ENCODE assay signal across 23 mouse cellular contexts in the genomic region with DNA sequence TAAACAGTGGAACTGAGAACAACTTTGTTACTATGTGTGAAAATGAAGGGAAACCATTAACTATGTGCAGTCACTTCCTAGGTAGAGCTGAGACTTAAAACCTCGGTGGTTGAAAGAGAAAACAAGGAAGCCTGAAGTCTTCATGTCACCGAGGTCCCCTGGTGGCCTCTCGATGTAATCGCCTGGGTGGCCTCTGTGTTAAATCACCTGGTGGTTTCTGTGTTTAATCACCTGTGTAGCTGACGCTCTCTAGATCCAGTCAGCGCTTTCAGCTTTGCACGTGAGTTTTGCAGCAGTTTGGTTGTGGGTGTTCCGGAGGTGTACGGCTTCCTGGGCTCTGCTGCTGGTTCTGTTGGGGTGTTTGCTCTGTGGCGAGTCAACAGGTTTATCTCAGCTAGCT. TPM values are rescaled to one million over a fixed set of nuclear protein-coding genes. Genes with fewer than 3 reads are reported as not detected.
DNase-seq lines count a peak whose midpoint lies in the region; ATAC-seq and TF ChIP-seq lines count a peak whose summit lies in the region.
"Had no signal": no experiment of that assay in that cellular context is flagged by ENCODE, and none has a peak within 500 bp of the region (broad histone marks: within the 10 kb centered on the region; RNA-seq: fewer than 3 reads in every experiment).

No protein-coding gene starts in this region.

- WGBS in heart, embryonic 10.5 days: 72% methylated on average over 10 of the region's 10 CpGs
- 88% methylated on average over 10 of the region's 10 CpGs for WGBS in thymus, adult 2 months
- 81% methylated on average over 10 of the region's 10 CpGs for WGBS in hindbrain, embryonic 12.5 days

- 0 out of 2 replicates have a peak, but pooled peaks cover 5% of the 10 kb centered on the region for H3K4me1 ChIP-seq in heart, embryonic 10.5 days
- no peaks in the 10 kb centered on the region for H3K4me1 ChIP-seq in thymus, adult 2 months (replicated peaks; ENCODE audit: control insufficient read depth, insufficient read depth, low read length)
- H3K4me1 ChIP-seq in hindbrain, embryonic 12.5 days: no peaks in the 10 kb centered on the region
- H3K4me1 ChIP-seq: embryonic facial prominence, embryonic 12.5 days; stomach, embryonic 15.5 days had no signal

- no peaks in the 10 kb centered on the region for H3K9me3 ChIP-seq in heart, embryonic 10.5 days
- no peaks in the 10 kb centered on the region for H3K9me3 ChIP-seq in hindbrain, embryonic 12.5 days (replicated peaks)
- H3K9me3 ChIP-seq: embryonic facial prominence, embryonic 12.5 days; lung, embryonic 15.5 days; stomach, embryonic 15.5 days had no signal

- H3K4me3 ChIP-seq in heart, embryonic 10.5 days: no peak overlapping the region
- H3K4me3 ChIP-seq in thymus, adult 2 months (ENCODE audit: control insufficient read depth, insufficient read depth, low read length): no peak overlapping the region
- no peak overlapping the region for H3K4me3 ChIP-seq in hindbrain, embryonic 12.5 days
- H3K4me3 ChIP-seq: embryonic facial prominence, embryonic 12.5 days; lung, embryonic 15.5 days; stomach, embryonic 15.5 days had no signal

- no peaks in the 10 kb centered on the region for H3K36me3 ChIP-seq in heart, embryonic 10.5 days
- H3K36me3 ChIP-seq in thymus, adult 2 months (ENCODE audit: control insufficient read depth, insufficient read depth, low read length): no peaks in the 10 kb centered on the region
- no peaks in the 10 kb centered on the region for H3K36me3 ChIP-seq in hindbrain, embryonic 12.5 days
- H3K36me3 ChIP-seq: embryonic facial prominence, embryonic 12.5 days; lung, embryonic 15.5 days; stomach, embryonic 15.5 days had no signal

- TF ChIP-seq CTCF in thymus, adult 2 months (IDR thresholded peaks at IDR 0.05; ENCODE audit: borderline replicate concordance, control insufficient read depth, extremely low read depth, insufficient read depth, low read length, poor library complexity): no peak

- TF ChIP-seq POLR2A in thymus, adult 2 months (IDR thresholded peaks at IDR 0.05; ENCODE audit: control insufficient read depth, extremely low read depth, insufficient read depth, low read length, poor library complexity): no peak

- 0 out of 2 replicates have a peak, but pooled peaks have one; percentile 37 for ATAC-seq in megakaryocyte progenitor cell, adult 5-6 weeks (replicated peaks; ENCODE audit: poor library complexity)
- no peak for ATAC-seq in hindbrain, embryonic 12.5 days (ENCODE audit: low FRiP score)
- ATAC-seq: hindbrain, embryonic 16.5 days had no signal

- no peaks in the 10 kb centered on the region for H3K27me3 ChIP-seq in heart, embryonic 10.5 days (ENCODE audit: insufficient read depth, poor library complexity, severe bottlenecking)
- no peaks in the 10 kb centered on the region for H3K27me3 ChIP-seq in thymus, adult 2 months (ENCODE audit: control insufficient read depth, insufficient read depth, low read length)
- H3K27me3 ChIP-seq in hindbrain, embryonic 12.5 days: no peaks in the 10 kb centered on the region
- H3K27me3 ChIP-seq: embryonic facial prominence, embryonic 12.5 days; lung, embryonic 15.5 days; stomach, embryonic 15.5 days had no signal

- H3K27ac ChIP-seq in heart, embryonic 10.5 days: no peak overlapping the region
- H3K27ac ChIP-seq in thymus, adult 2 months (ENCODE audit: control insufficient read depth, insufficient read depth, low read length): no peak overlapping the region
- H3K27ac ChIP-seq in hindbrain, embryonic 12.5 days: no peak overlapping the region
- H3K27ac ChIP-seq: embryonic facial prominence, embryonic 12.5 days; lung, embryonic 15.5 days; stomach, embryonic 15.5 days had no signal

- no peak overlapping the region for H3K4me2 ChIP-seq in hindbrain, embryonic 12.5 days (replicated peaks)
- H3K4me2 ChIP-seq: embryonic facial prominence, embryonic 12.5 days; liver, embryonic 11.5 days; lung, embryonic 15.5 days; stomach, embryonic 15.5 days had no signal

- DNase-seq in heart, embryonic 10.5 days (ENCODE audit: low spot score): peak; percentile 39
- no peak for DNase-seq in heart, postnatal 4 days
- DNase-seq in thymus, adult 2 months: peak; percentile 16
- no peak for DNase-seq in thymus, adult 18-20 months
- DNase-seq in thymus, postnatal 4 days: peak; percentile 57
- no peak for DNase-seq in frontal cortex, postnatal 14 days (ENCODE audit: low spot score in 2 of 2)
- DNase-seq: cerebellum, adult 11 months; cerebellum, postnatal 25 days; kidney, postnatal 14 days had no signal

- H3K9ac ChIP-seq in hindbrain, embryonic 12.5 days: no peak overlapping the region
- H3K9ac ChIP-seq: embryonic facial prominence, embryonic 12.5 days; lung, embryonic 15.5 days; stomach, embryonic 15.5 days had no signal

RNA-seq across cellular contexts. Expression of a gene that starts 20.3 kb away (rescaled TPM):
- not detected in 2 replicates for polyA plus RNA-seq in heart, embryonic 10.5 days (2016; fragmentation: Nextera tagmentation; extraction: Ambion mirVana)
- not detected for total RNA-seq in heart, postnatal 4 days (2021)
- polyA plus RNA-seq in thymus, adult 2 months (2012; rRNA removed): not detected in 2 replicates
- not detected in 2 replicates for total RNA-seq in megakaryocyte progenitor cell, adult 5-6 weeks (2015)
- not detected in 2 replicates for total RNA-seq in megakaryocyte progenitor cell, adult 5-6 weeks (2017)
- not detected in 2 replicates for polyA plus RNA-seq in hindbrain, embryonic 12.5 days (2016; fragmentation: Nextera tagmentation; extraction: Ambion mirVana)
- total RNA-seq: granulocyte monocyte progenitor cell, adult 5-6 weeks; layer of hippocampus, postnatal 14 days; left cerebral cortex, postnatal 36 days; megakaryocyte, adult 5-6 weeks had no signal
- polyA plus RNA-seq: C2C12; heart, postnatal 0 days; hindbrain, embryonic 16.5 days; liver, embryonic 11.5 days; neural tube, embryonic 14.5 days had no signal

RNA-seq across cellular contexts. Expression of a gene that starts 28.5 kb away (rescaled TPM):
- polyA plus RNA-seq in heart, embryonic 10.5 days (2016; fragmentation: Nextera tagmentation; extraction: Ambion mirVana): 9.0 and 19.0 TPM in 2 replicates
- total RNA-seq in heart, postnatal 4 days (2021): 1 to 10 TPM; 8.9 to 9.9 TPM
- 1.4 and 1.6 TPM in 2 replicates for polyA plus RNA-seq in thymus, adult 2 months (2012; rRNA removed)
- total RNA-seq in megakaryocyte progenitor cell, adult 5-6 weeks (2015): 3.1 and 4.5 TPM in 2 replicates
- total RNA-seq in megakaryocyte progenitor cell, adult 5-6 weeks (2017): 2.0 and 5.6 TPM in 2 replicates
- polyA plus RNA-seq in hindbrain, embryonic 12.5 days (2016; fragmentation: Nextera tagmentation; extraction: Ambion mirVana): 10.0 and 11.1 TPM in 2 replicates

RNA-seq across cellular contexts. Expression of a gene that starts 30.0 kb away (rescaled TPM):
- 12.7 and 13.7 TPM in 2 replicates for polyA plus RNA-seq in heart, embryonic 10.5 days (2016; fragmentation: Nextera tagmentation; extraction: Ambion mirVana)
- total RNA-seq in heart, postnatal 4 days (2021): 1 to 10 TPM; 4.4 to 6.1 TPM
- polyA plus RNA-seq in thymus, adult 2 months (2012; rRNA removed): 2.1 and 2.2 TPM in 2 replicates
- total RNA-seq in megakaryocyte progenitor cell, adult 5-6 weeks (2015): 5.6 and 8.2 TPM in 2 replicates
- total RNA-seq in megakaryocyte progenitor cell, adult 5-6 weeks (2017): 10.7 and 25.7 TPM in 2 replicates
- polyA plus RNA-seq in hindbrain, embryonic 12.5 days (2016; fragmentation: Nextera tagmentation; extraction: Ambion mirVana): 11.8 and 11.9 TPM in 2 replicates

RNA-seq across cellular contexts. Expression of a gene that starts 44.3 kb away (rescaled TPM):
- 0.19 TPM in 1 of 2 replicates, not detected in the other for polyA plus RNA-seq in heart, embryonic 10.5 days (2016; fragmentation: Nextera tagmentation; extraction: Ambion mirVana)
- total RNA-seq in heart, postnatal 4 days (2021): not detected
- polyA plus RNA-seq in thymus, adult 2 months (2012; rRNA removed): 0.03 and 0.16 TPM in 2 replicates
- total RNA-seq in megakaryocyte progenitor cell, adult 5-6 weeks (2015): not detected in 2 replicates
- not detected in 2 replicates for total RNA-seq in megakaryocyte progenitor cell, adult 5-6 weeks (2017)
- polyA plus RNA-seq in hindbrain, embryonic 12.5 days (2016; fragmentation: Nextera tagmentation; extraction: Ambion mirVana): 0.15 and 0.17 TPM in 2 replicates
- total RNA-seq: granulocyte monocyte progenitor cell, adult 5-6 weeks; megakaryocyte, adult 5-6 weeks had no signal
- polyA plus RNA-seq: heart, postnatal 0 days had no signal

Comparison
In these comparisons a context has a peak if more than half of its experiments do, and no peak if none do; other contexts are left out.
1. DNase-seq: peak in heart, embryonic 10.5 days (single experiment), thymus, adult 2 months (single experiment) and thymus, postnatal 4 days (single experiment); none in heart, postnatal 4 days (single experiment), thymus, adult 18-20 months (0 of 2) and frontal cortex, postnatal 14 days (0 of 2).